Mouse (Mus musculus): ENCODE measurements around the gene Fra10ac1.

Gene Fra10ac1

GRCm38 (mm10) chr19:38223905-38224684, at the start of gene Fra10ac1:
TSS of gene Fra10ac1 (minus strand) at chr19:38224156.
- in situ Hi-C loops (cut with MboI, MseI) = loop anchor here (5.0 kb wide), 1 partner anchor 172 kb away; no protein-coding TSS in a partner anchor

- in situ Hi-C loops (cut with MboI, MseI) = no loop called here
Observed at GRCm38 (mm10) chr19:38271071-38271470, 47.1 kb upstream of the Fra10ac1 start.

- in situ Hi-C loops (cut with MboI, MseI) = loop anchor here (10.0 kb wide), 1 partner anchor 87 kb away; no protein-coding TSS in a partner anchor
Observed at GRCm38 (mm10) chr19:38267469-38267868, 43.5 kb upstream of the Fra10ac1 start.

GRCm38 (mm10) chr19:38265767-38266166, 41.8 kb upstream of the Fra10ac1 start:
- in situ Hi-C loops (cut with MboI, MseI) = loop anchor here (10.0 kb wide), 1 partner anchor 89 kb away; no protein-coding TSS in a partner anchor

GRCm38 (mm10) chr19:38264505-38265500, 40.8 kb upstream of the Fra10ac1 start, which contains the start of gene Lgi1:
TSS of gene Lgi1 (plus strand) at chr19:38264536.
- in situ Hi-C loops (cut with MboI, MseI) = loop anchor here (10.0 kb wide), 1 partner anchor 90 kb away; no protein-coding TSS in a partner anchor

GRCm38 (mm10) chr19:38263829-38264504, 40.0 kb upstream of the Fra10ac1 start:
- in situ Hi-C loops (cut with MboI, MseI) = loop anchor here (10.0 kb wide), 1 partner anchor 91 kb away; no protein-coding TSS in a partner anchor

- in situ Hi-C loops (cut with MboI, MseI) = loop anchor here (10.0 kb wide), 1 partner anchor 93 kb away; no protein-coding TSS in a partner anchor
Observed at GRCm38 (mm10) chr19:38261351-38261750, 37.4 kb upstream of the Fra10ac1 start.

- in situ Hi-C loops (cut with MboI, MseI) = loop anchor here (10.0 kb wide), 1 partner anchor 94 kb away; no protein-coding TSS in a partner anchor
Observed at GRCm38 (mm10) chr19:38260346-38260745, 36.4 kb upstream of the Fra10ac1 start.

GRCm38 (mm10) chr19:38259436-38259835, 35.5 kb upstream of the Fra10ac1 start:
- in situ Hi-C loops (cut with MboI, MseI) = no loop called here

GRCm38 (mm10) chr19:38258651-38259065, 34.7 kb upstream of the Fra10ac1 start:
- in situ Hi-C loops (cut with MboI, MseI) = no loop called here

GRCm38 (mm10) chr19:38253796-38254195, 29.8 kb upstream of the Fra10ac1 start:
- in situ Hi-C loops (cut with MboI, MseI) = no loop called here

- in situ Hi-C loops (cut with MboI, MseI) = no loop called here
Observed at GRCm38 (mm10) chr19:38249627-38250026, 25.7 kb upstream of the Fra10ac1 start.

GRCm38 (mm10) chr19:38246177-38246622, 22.2 kb upstream of the Fra10ac1 start:
- in situ Hi-C loops (cut with MboI, MseI) = no loop called here

- in situ Hi-C loops (cut with MboI, MseI) = no loop called here
Observed at GRCm38 (mm10) chr19:38245361-38246176, 21.6 kb upstream of the Fra10ac1 start.

- in situ Hi-C loops (cut with MboI, MseI) = no loop called here
Observed at GRCm38 (mm10) chr19:38244748-38245147, 20.8 kb upstream of the Fra10ac1 start.

GRCm38 (mm10) chr19:38242314-38242852, 18.4 kb upstream of the Fra10ac1 start:
- in situ Hi-C loops (cut with MboI, MseI) = no loop called here

- in situ Hi-C loops (cut with MboI, MseI) = no loop called here
Observed at GRCm38 (mm10) chr19:38238213-38238951, 14.4 kb upstream of the Fra10ac1 start.

- in situ Hi-C loops (cut with MboI, MseI) = no loop called here
Observed at GRCm38 (mm10) chr19:38237834-38238212, 13.9 kb upstream of the Fra10ac1 start.

GRCm38 (mm10) chr19:38236526-38236925, 12.6 kb upstream of the Fra10ac1 start:
- in situ Hi-C loops (cut with MboI, MseI) = no loop called here

Measured in regulatory T cell (primary cell).